Mouse (Mus musculus) myocyte (in vitro differentiated cells): ENCODE data around the gene Dlx4.

Experiments used
- CEBPB ChIP-seq: IDR thresholded peaks from 2 replicates; pipeline ENCODE4 v1.6.1; 2011; ENCODE audit warnings: mild to moderate bottlenecking, moderate library complexity; ENCODE audit not compliant: poor library complexity, insufficient read depth, severe bottlenecking
- E2F4 ChIP-seq: IDR thresholded peaks from one replicate; pipeline ENCODE4 v1.6.1; 2011; ENCODE audit warnings: mild to moderate bottlenecking, control low read depth, moderate library complexity; ENCODE audit not compliant: insufficient read depth
- MAX ChIP-seq: IDR thresholded peaks from one replicate; pipeline ENCODE4 v1.6.1; 2011; ENCODE audit warnings: low read depth, mild to moderate bottlenecking, control low read depth
- MYOD1 ChIP-seq, 3 experiments: IDR thresholded peaks; one replicate each; pipeline ENCODE4 v1.6.1; 2011; ENCODE audit warnings: control low read depth in 2 of 3, low read depth in 2 of 3, mild to moderate bottlenecking in 2 of 3, moderate library complexity in 1 of 3; ENCODE audit not compliant: insufficient read length in 2 of 3, control insufficient read depth in 1 of 3
- POLR2A ChIP-seq: IDR thresholded peaks from one replicate; pipeline ENCODE4 v1.6.1; 2011; ENCODE audit warnings: low read depth, mild to moderate bottlenecking, control low read depth, moderate library complexity; ENCODE audit not compliant: insufficient read length
- POLR2AphosphoS2 ChIP-seq: IDR thresholded peaks from one replicate; pipeline ENCODE4 v1.6.1; 2011; ENCODE audit warnings: low read depth, control low read depth; ENCODE audit not compliant: insufficient read length
- REST ChIP-seq: IDR thresholded peaks from one replicate; pipeline ENCODE4 v1.6.1; 2011; ENCODE audit warnings: mild to moderate bottlenecking, control low read depth, moderate library complexity; ENCODE audit not compliant: insufficient read depth, insufficient read length
- SRF ChIP-seq: IDR thresholded peaks from one replicate; pipeline ENCODE4 v1.6.1; 2011; ENCODE audit warnings: low read depth; ENCODE audit not compliant: control insufficient read depth, insufficient read length
- TCF12 ChIP-seq: IDR thresholded peaks from one replicate; pipeline ENCODE4 v1.6.1; 2011; ENCODE audit warnings: mild to moderate bottlenecking, control low read depth; ENCODE audit not compliant: poor library complexity, insufficient read depth, severe bottlenecking
- USF1 ChIP-seq: IDR thresholded peaks from one replicate; pipeline ENCODE4 v1.6.1; 2011; ENCODE audit warnings: low read depth, mild to moderate bottlenecking, control low read depth, moderate library complexity

- TF ChIP-seq POLR2A (no peak), E2F4 (no peak), TCF12 (no peak), MAX (no peak), CEBPB (no peak), POLR2AphosphoS2 (no peak), SRF (no peak), MYOD1 (IDR thresholded peaks at IDR 0.05; ENCODE audit: control insufficient read depth in 1 of 3, insufficient read length in 2 of 3, low read depth in 2 of 3) (no peak), USF1 (no peak), REST (no peak)
Measured at GRCm38 (mm10) chr11:95133321-95133720, 12.7 kb downstream of the Dlx4 start.
